Mouse (Mus musculus): ENCODE results near the gene Fxyd5. TPM values are rescaled to one million over a fixed set of nuclear protein-coding genes. Genes with fewer than 3 reads are reported as not detected.
A peak's percentile ranks its signal among the peaks of the same experiment; 100 is the strongest.

Gene Fxyd5
- polyA plus RNA-seq, 1 experiment from 2014 or later, result 2.2 TPM

DNA sequence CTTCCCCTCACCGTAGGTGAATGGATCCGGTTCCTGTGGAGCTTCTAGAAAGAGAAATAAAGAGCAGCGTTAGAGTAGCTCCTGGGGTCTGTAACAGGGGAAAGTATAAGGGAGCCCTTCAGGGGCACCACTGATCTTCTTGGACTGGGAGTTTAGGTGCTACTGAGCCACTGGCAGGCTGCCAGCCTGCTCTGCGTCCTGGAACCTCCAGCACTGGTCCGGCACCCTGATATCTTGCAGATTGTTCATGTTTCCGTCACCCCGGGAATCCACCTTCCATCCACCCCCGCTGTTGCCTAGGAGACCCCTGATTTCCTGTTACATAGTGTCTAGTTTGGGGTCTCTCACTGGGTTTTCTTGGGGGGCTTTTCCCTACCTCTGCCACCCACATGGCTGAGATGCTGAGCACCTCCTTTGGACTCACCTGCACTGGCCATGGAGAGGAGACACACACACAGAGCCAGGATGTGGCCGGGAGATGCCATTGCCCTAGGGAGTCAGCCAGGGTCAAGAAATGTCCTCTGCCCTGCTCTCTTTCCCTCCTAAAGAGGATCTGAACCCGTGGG, 11.7 kb upstream of the Fxyd5 start:
- in situ Hi-C loops (cut with MboI; ENCODE audit: low pct_unique_long_range_greater_than_20kb), result no loop called here
- ChIA-PET CTCF (no interaction called here), POLR2A (no interaction called here)
- ATAC-seq, result no peak
- TF ChIP-seq CTCF (IDR thresholded peaks at IDR 0.05), result no peak
- peaks cover 31% of the 10 kb centered on the region for H3K27me3 ChIP-seq
- no peak for DNase-seq (ENCODE audit: low read depth, low spot score)

DNA sequence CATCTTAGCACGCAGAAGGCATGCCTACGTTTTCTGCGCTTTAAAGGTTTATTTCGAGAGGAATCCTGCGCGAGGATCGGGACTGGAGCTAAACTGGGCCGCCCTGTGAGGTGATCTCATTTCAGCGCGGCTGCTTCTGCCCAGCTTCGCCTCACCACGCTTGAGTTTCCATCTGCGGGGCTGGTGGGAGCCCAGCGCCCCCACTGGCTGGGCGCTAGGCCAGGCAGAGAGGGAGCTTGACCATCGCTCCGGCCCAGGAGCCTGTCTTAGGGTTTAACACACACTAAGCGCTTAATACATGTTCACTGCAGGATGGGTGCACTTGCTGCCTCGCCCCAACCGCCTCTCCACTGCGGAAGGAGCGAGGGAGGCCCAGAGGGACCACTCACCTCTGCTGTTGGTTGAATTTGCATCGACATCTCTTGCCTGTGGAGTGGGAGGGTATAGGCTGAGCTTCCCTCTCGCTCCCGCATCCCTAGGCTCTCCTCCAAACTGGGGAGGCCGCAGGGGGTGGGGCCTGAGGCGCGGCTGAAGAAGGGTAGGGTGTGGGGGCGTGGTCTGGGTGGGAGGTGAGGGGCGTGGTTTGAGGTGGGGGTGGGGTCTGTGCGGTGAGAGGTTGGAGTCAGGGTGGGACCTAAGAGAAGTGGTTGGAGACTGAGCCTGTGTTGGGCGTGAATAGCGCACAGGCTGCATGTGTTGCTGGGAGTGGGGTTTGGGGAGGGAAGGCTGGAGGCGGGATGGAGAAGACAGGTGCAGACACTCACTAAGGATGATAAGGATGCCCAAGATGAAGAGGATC, 10.6 kb upstream of the Fxyd5 start:
- in situ Hi-C loops (cut with MboI; ENCODE audit: low pct_unique_long_range_greater_than_20kb), result no loop called here
- ChIA-PET POLR2A (no interaction called here), CTCF (no interaction called here)
- ATAC-seq (no peak), DNase-seq (ENCODE audit: low read depth, low spot score) (no peak)
- TF ChIP-seq CTCF (IDR thresholded peaks at IDR 0.05), result no peak
- H3K27me3 ChIP-seq, result peaks cover 35% of the 10 kb centered on the region

DNA sequence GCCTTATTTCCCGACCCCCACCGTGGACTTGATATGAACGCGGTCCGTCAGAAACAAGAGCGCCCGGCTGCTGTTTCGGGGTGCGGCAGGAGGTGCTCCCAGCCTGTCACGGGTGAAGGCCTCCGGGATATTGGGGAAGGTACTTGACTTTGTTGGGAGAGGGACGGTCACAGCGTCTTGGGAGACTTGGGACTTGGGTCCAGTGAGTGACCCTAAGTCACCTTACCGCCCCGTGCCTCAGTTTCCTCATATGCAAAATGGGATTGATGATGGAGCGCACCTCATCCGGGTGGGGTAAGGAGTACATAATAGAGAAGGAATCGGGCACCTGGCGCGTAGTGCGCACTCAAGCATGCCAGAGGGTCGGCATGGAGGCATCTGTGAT, 10.0 kb upstream of the Fxyd5 start:
- no peak for TF ChIP-seq CTCF (IDR thresholded peaks at IDR 0.05)
- H3K27me3 ChIP-seq, result peaks cover 35% of the 10 kb centered on the region
- in situ Hi-C loops (cut with MboI; ENCODE audit: low pct_unique_long_range_greater_than_20kb), result no loop called here
- CTCF ChIA-PET, result no interaction called here
- ATAC-seq (no peak), DNase-seq (ENCODE audit: low read depth, low spot score) (no peak)
- POLR2A ChIA-PET, result no interaction called here

DNA sequence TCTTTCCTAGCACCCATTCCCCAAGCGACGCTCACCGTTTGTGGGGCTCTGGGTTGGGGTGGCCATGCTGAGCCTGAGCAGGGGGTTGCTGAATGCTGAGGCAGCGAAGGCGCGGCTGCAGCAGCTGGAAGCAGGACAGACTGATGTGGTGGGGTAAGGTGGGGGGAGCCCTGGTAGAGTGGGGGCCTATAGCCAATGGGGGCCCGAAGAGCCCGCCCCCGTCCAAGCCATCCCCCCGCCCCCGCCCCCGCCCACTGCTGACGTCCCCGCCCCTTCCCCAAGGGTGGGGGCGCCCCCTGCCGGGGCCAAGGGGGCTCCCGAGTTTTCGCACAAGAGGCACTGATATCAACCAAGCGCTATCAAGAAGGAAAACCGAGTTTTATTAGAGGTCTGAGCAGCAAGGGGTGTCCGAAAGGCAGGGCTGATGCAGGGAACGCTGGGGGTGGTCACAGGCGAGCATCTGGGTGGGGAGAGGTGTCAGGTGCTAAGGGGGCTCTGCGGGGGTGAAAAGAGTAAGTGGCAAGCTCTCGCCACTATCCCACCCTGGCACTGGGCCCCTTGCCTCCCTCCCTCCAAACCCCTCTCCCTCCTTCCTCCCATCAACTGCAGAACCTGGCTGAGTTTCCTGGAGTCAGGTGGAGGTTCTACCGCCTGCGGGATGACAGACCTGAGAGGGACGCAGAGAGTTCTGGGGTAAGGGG, 9.2 kb upstream of the Fxyd5 start, which contains the start of gene Fxyd7:
Gene Fxyd7 (minus strand): TSS at position 147 of the 701 bp plus-strand sequence.
- peaks cover 35% of the 10 kb centered on the region for H3K27me3 ChIP-seq

DNA sequence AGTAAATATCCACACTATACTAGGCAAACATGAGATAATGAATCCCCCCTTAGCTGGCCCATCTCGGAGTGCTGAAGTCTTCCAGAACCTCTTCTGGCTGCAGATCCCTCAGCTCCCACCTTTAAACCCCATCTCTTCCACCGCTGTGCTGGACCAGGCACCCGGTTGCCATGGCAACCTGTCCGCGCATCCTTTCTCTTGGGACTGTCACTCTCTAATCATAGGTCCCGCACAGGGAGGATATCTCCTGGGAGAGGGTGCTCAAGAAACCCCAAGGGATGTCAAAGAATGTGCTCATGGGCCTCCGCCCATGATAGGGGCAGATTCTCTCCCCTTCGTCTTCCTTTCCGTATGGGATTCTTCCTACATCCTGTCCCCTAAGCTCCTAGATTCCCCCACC, 8.6 kb upstream of the Fxyd5 start:
- peaks cover 35% of the 10 kb centered on the region for H3K27me3 ChIP-seq
- DNase-seq (ENCODE audit: low read depth, low spot score) (no peak), ATAC-seq (no peak)
- ChIA-PET CTCF (no interaction called here), POLR2A (no interaction called here)
- no peak for TF ChIP-seq CTCF (IDR thresholded peaks at IDR 0.05)
- in situ Hi-C loops (cut with MboI; ENCODE audit: low pct_unique_long_range_greater_than_20kb), result no loop called here

More for the DNA sequence above, 9.2 kb upstream of the Fxyd5 start, which contains the start of gene Fxyd7:
- POLR2A ChIA-PET, result no interaction called here
- CTCF ChIA-PET, result no interaction called here
- DNase-seq (ENCODE audit: low read depth, low spot score) (no peak), ATAC-seq (no peak)
- in situ Hi-C loops (cut with MboI; ENCODE audit: low pct_unique_long_range_greater_than_20kb), result no loop called here
- TF ChIP-seq CTCF (IDR thresholded peaks at IDR 0.05), result no peak

DNA sequence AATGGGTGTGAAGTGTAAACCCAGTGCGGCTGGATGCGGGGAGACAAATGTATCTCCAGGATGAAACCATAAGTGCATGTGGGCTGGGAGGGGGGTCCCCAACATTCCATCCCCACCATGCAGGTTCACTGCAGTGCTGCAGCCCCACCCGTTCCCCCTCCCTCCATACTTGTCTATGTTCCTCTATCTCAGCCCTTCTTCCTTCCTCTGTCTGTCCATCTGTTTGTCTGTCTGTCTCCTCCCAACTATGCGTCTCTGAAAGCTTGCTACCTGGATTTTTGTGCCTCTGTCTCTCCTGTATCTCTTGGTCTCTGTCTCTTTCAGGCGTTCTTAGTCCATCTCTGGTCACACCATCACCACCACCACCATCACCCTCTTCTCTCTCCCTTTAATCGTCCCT, 8.2 kb upstream of the Fxyd5 start:
- ChIA-PET POLR2A (interaction anchor here (1.3 kb wide), 1 partner anchor 9 kb away, joined by 4 read pairs; the partner anchor contains the start of gene Fxyd5), CTCF (no interaction called here)
- no peak for DNase-seq (ENCODE audit: low read depth, low spot score)
- in situ Hi-C loops (cut with MboI; ENCODE audit: low pct_unique_long_range_greater_than_20kb), result no loop called here
- TF ChIP-seq CTCF (IDR thresholded peaks at IDR 0.05), result no peak
- no peak for ATAC-seq
- H3K27me3 ChIP-seq, result peaks cover 35% of the 10 kb centered on the region

DNA sequence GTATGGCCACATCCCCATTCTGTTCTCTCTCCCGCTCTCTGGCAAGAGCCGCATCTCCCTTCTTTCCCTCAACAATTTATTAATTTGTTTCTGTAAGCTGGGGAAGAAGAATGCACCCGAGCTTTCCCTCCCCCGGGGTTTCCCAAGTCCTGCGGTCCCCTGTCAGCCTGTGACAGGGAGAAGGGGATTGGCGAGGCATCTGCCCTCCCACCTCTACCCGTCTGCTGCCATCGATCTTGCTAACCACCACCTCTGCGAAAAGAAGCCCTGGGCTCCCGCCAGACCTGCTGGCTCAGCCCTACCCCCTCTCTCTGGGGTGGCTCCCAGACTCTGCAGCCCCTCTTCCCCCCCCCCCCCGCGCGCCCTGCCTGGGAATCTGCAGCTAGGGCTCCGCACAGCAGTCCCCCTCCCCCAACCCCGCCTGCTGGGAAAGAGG, 7.6 kb upstream of the Fxyd5 start:
- POLR2A ChIA-PET, result interaction anchor here (1.3 kb wide), 1 partner anchor 8 kb away, joined by 4 read pairs; the partner anchor contains the start of gene Fxyd5
- DNase-seq (ENCODE audit: low read depth, low spot score) (no peak), ATAC-seq (no peak)
- peaks cover 35% of the 10 kb centered on the region for H3K27me3 ChIP-seq
- TF ChIP-seq CTCF (IDR thresholded peaks at IDR 0.05), result no peak
- in situ Hi-C loops (cut with MboI; ENCODE audit: low pct_unique_long_range_greater_than_20kb), result no loop called here
- CTCF ChIA-PET, result no interaction called here

DNA sequence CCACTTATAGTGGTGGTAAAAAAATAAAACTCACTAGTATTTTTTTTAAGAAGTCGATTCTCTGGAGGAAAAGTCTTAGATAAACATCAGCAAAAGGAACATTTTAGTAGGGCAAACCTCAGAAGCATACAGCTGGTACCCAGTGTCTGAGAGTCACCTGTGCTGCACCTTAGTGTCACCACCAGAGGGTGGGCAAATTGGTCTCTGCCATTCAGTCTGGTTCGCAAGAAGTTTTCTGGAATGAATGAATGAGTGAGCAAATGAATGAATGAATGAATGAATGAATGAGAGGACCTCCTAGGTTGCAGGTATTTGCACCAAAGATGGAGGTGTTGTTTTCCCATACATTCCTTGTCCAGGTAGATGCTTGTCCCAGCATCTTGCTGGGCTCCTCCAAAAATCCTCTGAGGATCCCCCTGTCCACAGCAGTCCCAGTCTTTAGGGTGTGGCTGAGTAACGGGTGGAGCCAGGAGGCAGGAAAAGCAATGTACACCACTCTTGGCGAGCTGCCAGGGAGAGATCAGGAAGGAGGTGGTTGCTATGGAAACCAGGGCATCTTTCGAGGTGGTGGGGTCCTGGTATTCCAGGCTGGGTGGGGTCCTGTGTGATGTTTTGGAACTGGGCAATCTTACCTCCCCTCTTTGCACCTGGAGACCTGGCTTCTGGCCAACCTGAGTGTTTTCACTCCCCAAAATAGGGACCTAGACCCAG, 7.0 kb upstream of the Fxyd5 start:
- no peak for TF ChIP-seq CTCF (IDR thresholded peaks at IDR 0.05)
- ATAC-seq (no peak), DNase-seq (ENCODE audit: low read depth, low spot score) (no peak)
- CTCF ChIA-PET, result interaction anchor here (0.9 kb wide), 1 partner anchor 139 kb away, joined by 3 read pairs; no protein-coding TSS in a partner anchor
- peaks cover 35% of the 10 kb centered on the region for H3K27me3 ChIP-seq
- POLR2A ChIA-PET, result interaction anchor here (0.7 to 1.3 kb wide), 2 partner anchors 8 to 84 kb away, joined by 3 to 4 read pairs; partner anchors contain the start of gene Fxyd5
- in situ Hi-C loops (cut with MboI; ENCODE audit: low pct_unique_long_range_greater_than_20kb), result no loop called here

DNA sequence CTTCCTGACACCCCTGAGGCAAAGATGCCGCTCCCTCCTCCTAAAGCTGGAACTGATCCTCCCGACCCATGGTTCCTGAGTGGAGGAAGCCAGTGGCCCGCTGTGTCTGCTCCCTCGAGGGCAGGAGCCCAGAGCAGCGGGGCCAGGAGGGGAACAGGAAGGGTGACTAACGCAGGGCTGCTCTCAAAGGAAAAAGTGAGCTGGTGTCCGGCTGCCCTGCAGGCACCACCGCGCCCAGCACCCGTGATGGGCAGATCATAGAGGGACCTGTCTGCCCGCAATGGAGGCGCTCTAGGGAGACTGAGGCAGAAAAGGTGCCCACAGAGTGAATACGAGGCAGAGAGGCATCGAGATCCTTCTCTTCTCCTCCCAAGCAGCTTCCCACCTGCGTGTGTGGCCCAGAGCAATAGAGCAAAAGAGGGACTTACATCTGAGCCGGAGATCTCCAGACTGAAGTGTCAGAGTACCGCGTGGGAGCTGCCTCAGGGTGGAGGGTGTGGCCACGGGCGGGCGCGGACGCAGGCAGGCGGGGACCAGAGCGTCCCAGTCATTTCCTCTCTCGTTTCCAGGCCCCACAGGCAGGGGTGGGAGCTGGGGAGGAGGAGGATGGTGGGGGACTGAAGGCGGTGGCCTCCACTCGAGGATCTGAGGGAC, 492 bp downstream of the Fxyd5 start:
- in situ Hi-C loops (cut with MboI; ENCODE audit: low pct_unique_long_range_greater_than_20kb), result no loop called here
- peaks cover 5% of the 10 kb centered on the region for H3K27me3 ChIP-seq
- ATAC-seq, result peak; percentile 86
- no peak for TF ChIP-seq CTCF (IDR thresholded peaks at IDR 0.05)
- no peak for DNase-seq (ENCODE audit: low read depth, low spot score)
- ChIA-PET CTCF (no interaction called here), POLR2A (interaction anchor here (1.4 kb wide), 1 partner anchor 8 kb away, joined by 4 read pairs; no protein-coding TSS in a partner anchor)

DNA sequence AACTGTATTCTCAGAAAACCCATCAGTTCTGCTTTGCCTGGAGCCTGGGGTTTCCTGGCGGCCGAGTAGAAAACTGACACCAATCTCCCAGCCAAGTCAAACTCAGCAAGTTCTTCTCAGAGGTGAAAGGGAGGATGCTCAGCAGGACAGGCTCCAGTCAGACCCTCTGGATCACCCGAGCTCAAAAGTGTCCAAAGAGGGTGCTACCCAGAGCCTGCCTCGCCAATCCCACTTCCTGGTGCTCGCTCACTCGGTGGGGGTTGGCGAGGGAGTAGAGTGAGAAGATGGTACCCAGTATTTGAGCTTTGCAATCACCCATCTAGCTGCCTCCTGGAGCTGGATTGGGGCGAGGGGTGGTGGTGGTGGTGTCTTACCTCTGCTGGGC, 1.3 kb downstream of the Fxyd5 start:
- DNase-seq (ENCODE audit: low read depth, low spot score), result no peak
- in situ Hi-C loops (cut with MboI; ENCODE audit: low pct_unique_long_range_greater_than_20kb), result no loop called here
- CTCF ChIA-PET, result no interaction called here
- ATAC-seq, result no peak
- H3K27me3 ChIP-seq, result peaks cover 5% of the 10 kb centered on the region
- POLR2A ChIA-PET, result interaction anchor here (1.4 kb wide), 1 partner anchor 9 kb away, joined by 4 read pairs; no protein-coding TSS in a partner anchor
- TF ChIP-seq CTCF (IDR thresholded peaks at IDR 0.05), result no peak

All from Patski (cell line).